Mouse (Mus musculus): ENCODE data around the gene Slc39a11.

Gene Slc39a11

GRCm38 (mm10) chr11:113442036-113442435 is 207.8 kb downstream of the Slc39a11 start:
- DNase-seq, result no peak

GRCm38 (mm10) chr11:113439328-113440030 is 210.4 kb downstream of the Slc39a11 start:
- DNase-seq, result no peak

GRCm38 (mm10) chr11:113438915-113439314 is 211.0 kb downstream of the Slc39a11 start:
- no peak for DNase-seq

- no peak for DNase-seq
Measured at GRCm38 (mm10) chr11:113437357-113437756, 212.5 kb downstream of the Slc39a11 start.

- DNase-seq, result no peak
Measured at GRCm38 (mm10) chr11:113436299-113436698, 213.6 kb downstream of the Slc39a11 start.

- peak in 1 of 2 experiments; percentile 19 for DNase-seq
Measured at GRCm38 (mm10) chr11:113435696-113436095, 214.2 kb downstream of the Slc39a11 start.

GRCm38 (mm10) chr11:113431161-113431560 is 218.7 kb downstream of the Slc39a11 start:
- peak in 1 of 2 experiments; percentile 37 for DNase-seq

GRCm38 (mm10) chr11:113425882-113426281 is 224.0 kb downstream of the Slc39a11 start:
- no peak for DNase-seq

GRCm38 (mm10) chr11:113425454-113425853 is 224.4 kb downstream of the Slc39a11 start:
- no peak for DNase-seq

GRCm38 (mm10) chr11:113424765-113425164 is 225.1 kb downstream of the Slc39a11 start:
- DNase-seq, result no peak

- no peak for DNase-seq
Measured at GRCm38 (mm10) chr11:113422598-113422997, 227.3 kb downstream of the Slc39a11 start.

GRCm38 (mm10) chr11:113418921-113419655 is 230.8 kb downstream of the Slc39a11 start:
- no peak for DNase-seq

GRCm38 (mm10) chr11:113417948-113418347 is 231.9 kb downstream of the Slc39a11 start:
- no peak for DNase-seq

- DNase-seq, result no peak
Measured at GRCm38 (mm10) chr11:113412545-113412944, 237.3 kb downstream of the Slc39a11 start.

GRCm38 (mm10) chr11:113411798-113412197 is 238.1 kb downstream of the Slc39a11 start:
- no peak for DNase-seq

- DNase-seq, result no peak
Measured at GRCm38 (mm10) chr11:113409121-113409520, 240.8 kb downstream of the Slc39a11 start.

- DNase-seq, result no peak
Measured at GRCm38 (mm10) chr11:113407474-113407873, 242.4 kb downstream of the Slc39a11 start.

GRCm38 (mm10) chr11:113400868-113401267 is 249.0 kb downstream of the Slc39a11 start:
- DNase-seq, result no peak

GRCm38 (mm10) chr11:113399601-113400000 is 250.3 kb downstream of the Slc39a11 start:
- DNase-seq, result no peak

- DNase-seq, result no peak
Measured at GRCm38 (mm10) chr11:113397394-113397793, 252.5 kb downstream of the Slc39a11 start.

GRCm38 (mm10) chr11:113393366-113394150 is 256.3 kb downstream of the Slc39a11 start:
- no peak for DNase-seq

- no peak for DNase-seq
Measured at GRCm38 (mm10) chr11:113391664-113392063, 258.2 kb downstream of the Slc39a11 start.

GRCm38 (mm10) chr11:113389637-113390036 is 260.2 kb downstream of the Slc39a11 start:
- no peak for DNase-seq

Measured in lung, postnatal 4 days (tissue).